Mouse (Mus musculus): Measurements from ENCODE around the gene Zfp493. TPM values are rescaled to one million over a fixed set of nuclear protein-coding genes. Genes with fewer than 3 reads are reported as not detected.
"Not testable (repeated sequence)": the region's sequence is repeated elsewhere in the genome, so short reads cannot be mapped to it uniquely, and the experiment has no call there.

Gene Zfp493
- 2.6 and 3.6 TPM in 2 replicates for polyA plus RNA-seq (2014; fragmentation: Nextera tagmentation; extraction: Ambion mirVana)

DNA sequence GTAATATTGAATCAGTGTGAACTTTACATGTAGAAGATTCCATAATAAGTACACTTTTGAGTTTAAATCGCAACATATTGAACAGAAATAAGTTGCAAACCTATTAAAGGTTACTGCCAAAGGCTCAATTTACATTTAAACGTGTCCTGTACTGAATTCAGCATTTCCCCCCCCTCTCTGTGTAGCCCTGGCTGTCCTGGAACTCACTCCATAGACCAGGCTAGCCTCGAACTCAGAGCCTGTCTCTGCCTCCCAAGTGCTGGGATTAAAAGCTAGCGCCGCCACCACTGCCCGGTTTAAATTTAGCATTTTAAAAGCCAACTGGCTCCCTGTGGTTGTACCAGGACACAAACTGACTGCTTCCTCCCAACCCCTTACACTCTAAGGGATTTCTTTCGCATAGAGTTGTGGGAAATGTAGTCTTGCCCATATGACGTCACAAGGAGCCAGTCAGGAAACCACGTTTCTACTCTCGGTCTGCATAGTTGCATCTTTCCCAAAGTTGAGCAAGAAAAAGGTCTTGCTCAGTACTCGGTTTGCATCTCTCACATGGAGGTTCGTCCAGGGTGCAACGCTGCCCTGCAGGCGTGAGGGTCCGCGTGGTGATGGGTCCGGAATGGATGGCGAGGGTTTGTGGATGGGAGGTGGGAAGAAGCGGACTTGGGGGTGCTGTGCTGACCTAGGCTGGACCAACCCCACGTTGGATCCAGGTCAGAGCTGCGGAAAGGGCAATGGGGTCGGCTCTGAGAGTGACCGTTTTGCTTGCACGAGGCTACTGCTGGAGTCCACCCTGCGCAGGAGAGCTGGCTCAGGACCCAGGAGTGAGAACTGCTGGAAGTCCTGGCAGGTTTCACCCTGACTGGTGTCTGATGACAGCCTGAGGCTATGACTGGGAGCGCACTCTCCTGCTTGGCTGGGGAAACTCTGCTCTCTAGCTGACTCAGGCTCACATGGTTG lies at the start of gene Zfp493:
Zfp493 (plus strand) TSS at position 429 of the 957 bp plus-strand sequence.
- 0 out of 2 replicates have a peak within 1 kb of the TSS, but pooled peaks have one; percentile 32 for H3K27ac ChIP-seq (replicated peaks; ENCODE audit: low read depth, low read length)
- peak; percentile 91 for DNase-seq
- WGBS = 8% methylated on average over 26 of the region's 26 CpGs
- H3K4me3 ChIP-seq (replicated peaks; ENCODE audit: low read depth, low read length) = peak within 1 kb of the TSS; percentile 62
- H3K9ac ChIP-seq (replicated peaks; ENCODE audit: low read length) = peak within 1 kb of the TSS; percentile 72
- no peaks in the 10 kb centered on the region for H3K9me3 ChIP-seq (ENCODE audit: control insufficient read depth, low read length)
- peak; percentile 93 for ATAC-seq (ENCODE audit: low FRiP score, low TSS enrichment)
- no peaks in the 10 kb centered on the region for H3K36me3 ChIP-seq (ENCODE audit: control insufficient read depth, insufficient read depth, low read length)
- H3K4me2 ChIP-seq (ENCODE audit: low read length) = peak within 1 kb of the TSS; percentile 88
- 0 out of 2 replicates have a peak, but pooled peaks cover 3% of the 10 kb centered on the region for H3K4me1 ChIP-seq (ENCODE audit: control insufficient read depth, insufficient read depth, low read length)
- H3K27me3 ChIP-seq (ENCODE audit: control insufficient read depth, insufficient read depth, low read length) = no peaks in the 10 kb centered on the region

GRCm38 (mm10) chr13:67734391-67734790 lies 45.1 kb upstream of the Zfp493 start:
- not testable (repeated sequence) for H3K4me3 ChIP-seq (replicated peaks; ENCODE audit: low read depth, low read length); H3K4me1 ChIP-seq (ENCODE audit: control insufficient read depth, insufficient read depth, low read length); DNase-seq; H3K27ac ChIP-seq (replicated peaks; ENCODE audit: low read depth, low read length); H3K36me3 ChIP-seq (ENCODE audit: control insufficient read depth, insufficient read depth, low read length); H3K9ac ChIP-seq (replicated peaks; ENCODE audit: low read length); ATAC-seq (ENCODE audit: low FRiP score, low TSS enrichment); H3K9me3 ChIP-seq (ENCODE audit: control insufficient read depth, low read length); H3K4me2 ChIP-seq (ENCODE audit: low read length); H3K27me3 ChIP-seq (ENCODE audit: control insufficient read depth, insufficient read depth, low read length)
- 96% methylated on average over 9 of the region's 9 CpGs for WGBS

GRCm38 (mm10) chr13:67742941-67743340 lies 36.6 kb upstream of the Zfp493 start:
- no peak overlapping the region for H3K27ac ChIP-seq (replicated peaks; ENCODE audit: low read depth, low read length)
- H3K36me3 ChIP-seq (ENCODE audit: control insufficient read depth, insufficient read depth, low read length) = peaks cover 7% of the 10 kb centered on the region
- no peak for ATAC-seq (ENCODE audit: low FRiP score, low TSS enrichment)
- no peak overlapping the region for H3K9ac ChIP-seq (replicated peaks; ENCODE audit: low read length)
- no peak for DNase-seq
- WGBS = 93% methylated on average over 3 of the region's 3 CpGs
- peaks cover under 1% of the 10 kb centered on the region; the same call in 1 of the 2 replicates for H3K9me3 ChIP-seq (ENCODE audit: control insufficient read depth, low read length)
- no peak overlapping the region for H3K4me3 ChIP-seq (replicated peaks; ENCODE audit: low read depth, low read length)
- no peak overlapping the region for H3K4me2 ChIP-seq (ENCODE audit: low read length)
- H3K27me3 ChIP-seq (ENCODE audit: control insufficient read depth, insufficient read depth, low read length) = no peaks in the 10 kb centered on the region
- H3K4me1 ChIP-seq (ENCODE audit: control insufficient read depth, insufficient read depth, low read length) = no peaks in the 10 kb centered on the region

DNA sequence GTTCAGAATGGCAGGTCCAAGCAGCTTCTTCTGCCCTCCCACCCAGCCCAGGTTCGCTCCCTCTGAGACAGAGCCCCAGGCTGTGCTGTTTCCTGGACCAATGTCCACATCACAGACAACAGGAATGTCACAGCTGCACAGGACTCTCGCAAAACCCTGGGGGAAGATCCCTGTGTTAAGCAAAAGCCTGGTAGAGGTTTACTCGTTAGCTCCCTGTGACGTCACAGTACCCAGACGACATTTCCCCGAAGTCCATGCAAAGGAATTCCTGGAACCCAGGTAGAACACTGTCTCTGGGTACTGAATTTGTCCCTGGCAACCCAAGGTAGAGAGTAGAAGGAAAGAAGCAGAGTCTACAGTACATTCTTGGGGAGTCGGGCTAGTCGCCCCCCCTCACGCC lies 35.6 kb upstream of the Zfp493 start:
- Histone ChIP-seq H3K27me3 (ENCODE audit: control insufficient read depth, insufficient read depth, low read length) (no peaks in the 10 kb centered on the region), H3K9ac (replicated peaks; ENCODE audit: low read length) (no peak overlapping the region), H3K4me2 (ENCODE audit: low read length) (no peak overlapping the region), H3K4me1 (ENCODE audit: control insufficient read depth, insufficient read depth, low read length) (no peaks in the 10 kb centered on the region), H3K9me3 (ENCODE audit: control insufficient read depth, low read length) (peaks cover 7% of the 10 kb centered on the region), H3K36me3 (ENCODE audit: control insufficient read depth, insufficient read depth, low read length) (peaks cover 15% of the 10 kb centered on the region), H3K27ac (replicated peaks; ENCODE audit: low read depth, low read length) (no peak overlapping the region), H3K4me3 (replicated peaks; ENCODE audit: low read depth, low read length) (no peak overlapping the region)
- ATAC-seq (ENCODE audit: low FRiP score, low TSS enrichment) (no peak), DNase-seq (no peak)
- WGBS = 89% methylated on average over 9 of the region's 9 CpGs

DNA sequence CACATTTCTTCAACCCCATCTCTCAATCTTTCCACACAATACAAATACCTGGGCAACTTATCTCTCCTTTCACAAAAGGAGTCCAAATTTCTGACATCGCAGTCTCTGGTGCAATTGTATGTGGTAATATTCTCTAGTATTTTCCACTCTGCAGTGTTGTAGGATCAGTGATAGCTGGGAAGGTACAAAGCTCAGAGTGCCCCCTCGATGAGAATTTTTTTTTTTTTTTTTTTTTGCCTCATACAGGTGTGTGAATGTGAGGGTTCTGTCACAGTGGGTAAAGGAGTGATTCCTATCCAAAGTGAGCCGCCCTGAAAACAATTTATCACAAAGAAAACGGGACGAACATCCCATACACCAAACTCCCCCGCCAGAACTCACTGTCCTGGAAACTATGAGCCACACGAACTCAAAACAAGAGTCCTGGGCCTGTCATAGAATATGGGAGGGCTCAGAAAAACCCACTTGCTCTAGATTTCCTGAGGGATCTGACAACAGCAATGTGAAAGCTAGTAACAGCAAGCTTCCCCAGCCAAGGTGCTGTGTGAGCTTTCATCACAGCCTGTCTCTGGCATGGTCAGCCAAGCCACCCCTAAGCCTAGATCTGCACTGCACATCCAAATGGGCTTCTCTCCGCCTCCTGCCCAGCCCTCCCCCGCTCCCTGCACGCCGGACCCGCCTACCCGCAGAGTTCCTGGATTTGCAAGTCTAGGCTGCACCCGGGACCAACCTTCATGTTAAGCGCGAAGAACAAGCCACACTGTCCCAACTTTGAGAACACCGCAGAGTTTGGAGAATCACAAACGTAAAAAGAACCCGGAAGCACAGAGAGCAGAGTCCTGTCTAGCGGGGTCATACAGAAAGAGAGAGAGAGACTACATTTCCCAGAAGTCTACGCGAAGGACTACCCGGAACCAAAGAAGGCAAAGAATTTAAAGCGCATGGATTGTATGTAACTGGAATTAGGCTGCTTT lies 24.9 kb upstream of the Zfp493 start, which contains the start of gene Zfp85:
Zfp85 (minus strand) TSS at position 896 of the 974 bp plus-strand sequence.
- 9% methylated on average over 24 of the region's 24 CpGs for WGBS
- Histone ChIP-seq H3K9ac (replicated peaks; ENCODE audit: low read length) (peak within 1 kb of the TSS; percentile 49), H3K4me1 (ENCODE audit: control insufficient read depth, insufficient read depth, low read length) (0 out of 2 replicates have a peak, but pooled peaks cover 5% of the 10 kb centered on the region), H3K9me3 (ENCODE audit: control insufficient read depth, low read length) (no peaks in the 10 kb centered on the region), H3K36me3 (ENCODE audit: control insufficient read depth, insufficient read depth, low read length) (peaks cover 5% of the 10 kb centered on the region; the same call in 1 of the 2 replicates), H3K4me2 (ENCODE audit: low read length) (peak within 1 kb of the TSS; percentile 63), H3K27ac (replicated peaks; ENCODE audit: low read depth, low read length) (0 out of 2 replicates have a peak within 1 kb of the TSS, but pooled peaks have one; percentile 49), H3K27me3 (ENCODE audit: control insufficient read depth, insufficient read depth, low read length) (no peaks in the 10 kb centered on the region), H3K4me3 (replicated peaks; ENCODE audit: low read depth, low read length) (peak within 1 kb of the TSS; percentile 59)
- DNase-seq = peak; percentile 87
- peak; percentile 91 for ATAC-seq (ENCODE audit: low FRiP score, low TSS enrichment)

- ATAC-seq (ENCODE audit: low FRiP score, low TSS enrichment) (no peak), DNase-seq (no peak)
- WGBS = 85% methylated on average over 6 of the region's 6 CpGs
- no peak overlapping the region for H3K9ac ChIP-seq (replicated peaks; ENCODE audit: low read length)
- peaks cover 5% of the 10 kb centered on the region; the same call in 1 of the 2 replicates for H3K36me3 ChIP-seq (ENCODE audit: control insufficient read depth, insufficient read depth, low read length)
- H3K4me3 ChIP-seq (replicated peaks; ENCODE audit: low read depth, low read length) = no peak overlapping the region
- H3K4me2 ChIP-seq (ENCODE audit: low read length) = peak overlapping the region; percentile 63; the same call in 1 of the 2 replicates
- 0 out of 2 replicates have a peak, but pooled peaks cover 5% of the 10 kb centered on the region for H3K4me1 ChIP-seq (ENCODE audit: control insufficient read depth, insufficient read depth, low read length)
- H3K27ac ChIP-seq (replicated peaks; ENCODE audit: low read depth, low read length) = no peak overlapping the region
- no peaks in the 10 kb centered on the region for H3K9me3 ChIP-seq (ENCODE audit: control insufficient read depth, low read length)
- no peaks in the 10 kb centered on the region for H3K27me3 ChIP-seq (ENCODE audit: control insufficient read depth, insufficient read depth, low read length)
Observed at GRCm38 (mm10) chr13:67755761-67756160, 23.7 kb upstream of the Zfp493 start.

DNA sequence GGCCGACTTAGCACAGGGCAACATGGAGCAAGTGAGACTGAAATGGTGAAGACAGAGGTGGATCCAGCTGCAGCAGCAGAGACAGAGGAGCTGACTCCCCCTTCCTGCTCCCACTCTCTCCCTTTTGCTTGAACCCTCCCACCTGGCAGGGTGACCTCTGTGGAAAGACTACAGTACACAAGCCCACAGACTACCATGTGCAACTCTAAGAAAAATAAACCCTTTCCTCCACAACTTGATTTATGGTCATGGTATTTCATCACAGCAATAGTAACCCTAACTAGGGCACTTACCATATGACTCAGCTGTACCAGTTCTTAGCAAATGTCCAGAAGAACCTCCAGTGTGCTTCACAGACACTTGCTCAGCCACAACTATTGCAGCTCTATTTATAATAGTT lies 19.5 kb upstream of the Zfp493 start:
- DNase-seq (no peak), ATAC-seq (ENCODE audit: low FRiP score, low TSS enrichment) (no peak)
- H3K36me3 ChIP-seq (ENCODE audit: control insufficient read depth, insufficient read depth, low read length) = no peaks in the 10 kb centered on the region
- no peak overlapping the region for H3K27ac ChIP-seq (replicated peaks; ENCODE audit: low read depth, low read length)
- H3K9ac ChIP-seq (replicated peaks; ENCODE audit: low read length) = no peak overlapping the region
- no peaks in the 10 kb centered on the region for H3K9me3 ChIP-seq (ENCODE audit: control insufficient read depth, low read length)
- no peaks in the 10 kb centered on the region for H3K27me3 ChIP-seq (ENCODE audit: control insufficient read depth, insufficient read depth, low read length)
- H3K4me1 ChIP-seq (ENCODE audit: control insufficient read depth, insufficient read depth, low read length) = no peaks in the 10 kb centered on the region
- H3K4me3 ChIP-seq (replicated peaks; ENCODE audit: low read depth, low read length) = no peak overlapping the region
- WGBS = 67% methylated on average over 1 of the region's 1 CpGs
- no peak overlapping the region for H3K4me2 ChIP-seq (ENCODE audit: low read length)

All from midbrain, embryonic 14.5 days (tissue).